Mouse (Mus musculus) cerebellum, adult (tissue): ENCODE measurements around the gene Adcy2.

Source experiments
- ATAC-seq: cut with Nextera tagmentation; 2 replicates; pipeline ENCODE4 v1.9.2; 2017; ENCODE audit warnings: mild to moderate bottlenecking, moderate library complexity, mixed read lengths; ENCODE audit not compliant: insufficient number of reproducible peaks, low FRiP score, low TSS enrichment

The Adcy2 gene

GRCm38 (mm10) chr13:68574398-68574797, 424.9 kb downstream of the Adcy2 start:
- no peak for ATAC-seq

- ATAC-seq: no peak
These were observed 426.1 kb downstream of the Adcy2 start for GRCm38 (mm10) chr13:68572966-68573913.

- no peak for ATAC-seq
These were observed 427.1 kb downstream of the Adcy2 start for GRCm38 (mm10) chr13:68572247-68572646.
